Mouse (Mus musculus) stomach, embryonic 14.5 days (tissue): ENCODE measurements around the gene Stxbp2. TPM values are rescaled to one million over a fixed set of nuclear protein-coding genes. Genes with fewer than 3 reads are reported as not detected.

Source experiments
- ATAC-seq: fragments of 200-750 bp; cut with Nextera tagmentation; 2 replicates; pipeline ENCODE4 v1.8.0; 2017; ENCODE audit warnings: low read depth, moderate TSS enrichment; ENCODE audit not compliant: insufficient number of reproducible peaks, insufficient read depth, low FRiP score
- H3K27ac ChIP-seq: fragments of 300-500 bp; sonication (generic); 2 replicates; pipeline ENCODE4 v1.5.1; 2014; ENCODE audit warnings: mild to moderate bottlenecking, low read length, moderate library complexity, mixed read lengths
- H3K27me3 ChIP-seq: fragments of 300-500 bp; sonication (generic); 2 replicates; pipeline ENCODE4 v1.6.1; 2014; ENCODE audit warnings: low read length, control low read depth, mixed read lengths; ENCODE audit not compliant: control insufficient read depth, insufficient read depth
- H3K36me3 ChIP-seq: fragments of 300-500 bp; sonication (generic); 2 replicates; pipeline ENCODE4 v1.6.1; 2014; ENCODE audit warnings: mild to moderate bottlenecking, control low read depth, low read length, moderate library complexity, mixed read lengths; ENCODE audit not compliant: control insufficient read depth, insufficient read depth
- H3K4me1 ChIP-seq: fragments of 300-500 bp; sonication (generic); 2 replicates; pipeline ENCODE4 v1.6.1; 2014; ENCODE audit warnings: low read length, control low read depth, mixed read lengths; ENCODE audit not compliant: control insufficient read depth, insufficient read depth
- H3K4me2 ChIP-seq: fragments of 300-500 bp; sonication (generic); replicated peaks from 2 replicates; pipeline ENCODE4 v1.6.1; 2014; ENCODE audit warnings: low read depth, low read length, control low read depth
- H3K4me3 ChIP-seq: fragments of 300-500 bp; sonication (generic); 2 replicates; pipeline ENCODE4 v1.5.1; 2014; ENCODE audit warnings: low read depth, low read length, control low read depth
- H3K9ac ChIP-seq: fragments of 300-500 bp; sonication (generic); replicated peaks from 2 replicates; pipeline ENCODE4 v1.6.1; 2014; ENCODE audit warnings: low read depth, mild to moderate bottlenecking, control low read depth, low read length, moderate library complexity, mixed read lengths
- H3K9me3 ChIP-seq: fragments of 300-500 bp; sonication (generic); 2 replicates; pipeline ENCODE4 v1.6.1; 2016; ENCODE audit warnings: low read depth, low read length, control low read depth; ENCODE audit not compliant: control insufficient read depth
- WGBS: fragments of 180-500 bp; shearing (Covaris S2); extraction: QIAGEN DNeasy Blood & Tissue Kit; methylation state at CpG from one replicate; pipeline ENCODE4 v1.1.7; 2014; 5-methylcytosine and 5-hydroxymethylcytosine counted together
- polyA plus RNA-seq: library from polyadenylated mRNA; unstranded; fragments of >200 nt; fragmentation: Nextera tagmentation; extraction: Ambion mirVana; gene quantifications from 2 replicates; pipeline ENCODE4 v1.2.1, GENCODE M21; 2014

Gene Stxbp2
- polyA plus RNA-seq, 1 experiment from 2014 or later = 103 TPM

GRCm38 (mm10) chr8:3679236-3679635, 48.5 kb downstream of the Stxbp2 start:
- H3K27me3 ChIP-seq = no peaks in the 10 kb centered on the region
- H3K9me3 ChIP-seq = no peaks in the 10 kb centered on the region
- peaks cover 3% of the 10 kb centered on the region; the same call in 1 of the 2 replicates for H3K4me1 ChIP-seq
- no peak overlapping the region for H3K9ac ChIP-seq
- no peak for ATAC-seq
- no peak overlapping the region for H3K4me2 ChIP-seq
- H3K36me3 ChIP-seq = peaks cover 19% of the 10 kb centered on the region
- H3K4me3 ChIP-seq = no peak overlapping the region
- WGBS = 95% methylated on average over 23 of the region's 23 CpGs
- H3K27ac ChIP-seq = no peak overlapping the region

GRCm38 (mm10) chr8:3679656-3680055, 48.9 kb downstream of the Stxbp2 start:
- ATAC-seq = no peak
- Histone ChIP-seq H3K4me3 (no peak overlapping the region), H3K27ac (no peak overlapping the region), H3K27me3 (no peaks in the 10 kb centered on the region), H3K9me3 (no peaks in the 10 kb centered on the region), H3K4me1 (peaks cover 3% of the 10 kb centered on the region; the same call in 1 of the 2 replicates), H3K9ac (no peak overlapping the region), H3K36me3 (peaks cover 19% of the 10 kb centered on the region), H3K4me2 (no peak overlapping the region)
- WGBS = 86% methylated on average over 5 of the region's 5 CpGs

DNA sequence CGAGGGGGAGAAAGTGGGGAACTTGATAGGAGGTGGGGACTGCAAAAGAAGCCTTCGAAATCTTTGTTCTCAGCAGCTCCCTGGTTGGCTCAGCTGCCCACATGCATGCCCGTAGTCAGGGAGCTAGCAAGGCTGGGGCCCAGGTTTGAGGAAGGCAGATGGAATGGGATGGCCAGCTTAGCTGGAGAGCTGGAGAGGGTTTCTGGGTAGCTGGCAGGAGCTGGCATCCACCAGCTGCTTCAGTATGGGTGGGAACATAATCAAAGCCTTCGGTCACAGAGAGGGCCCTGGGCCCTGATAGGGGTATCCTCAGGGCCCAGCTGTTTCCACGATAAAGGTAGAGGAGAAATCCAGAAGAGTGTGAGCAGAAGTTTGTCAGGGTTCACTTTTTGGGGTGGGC, 51.7 kb downstream of the Stxbp2 start:
- WGBS = 88% methylated on average over 5 of the region's 5 CpGs
- Histone ChIP-seq H3K9ac (no peak overlapping the region), H3K4me2 (no peak overlapping the region), H3K9me3 (no peaks in the 10 kb centered on the region), H3K4me3 (no peak overlapping the region), H3K4me1 (peaks cover 2% of the 10 kb centered on the region; the same call in 1 of the 2 replicates), H3K36me3 (peaks cover 19% of the 10 kb centered on the region), H3K27ac (no peak overlapping the region), H3K27me3 (no peaks in the 10 kb centered on the region)
- ATAC-seq = no peak

- Histone ChIP-seq H3K9me3 (no peaks in the 10 kb centered on the region), H3K27me3 (no peaks in the 10 kb centered on the region), H3K36me3 (peaks cover 19% of the 10 kb centered on the region), H3K4me2 (no peak overlapping the region), H3K4me3 (no peak overlapping the region), H3K4me1 (no peaks in the 10 kb centered on the region), H3K9ac (no peak overlapping the region), H3K27ac (no peak overlapping the region)
- 70% methylated on average over 6 of the region's 6 CpGs for WGBS
- no peak for ATAC-seq
Measured at GRCm38 (mm10) chr8:3683408-3684176, 52.8 kb downstream of the Stxbp2 start.

DNA sequence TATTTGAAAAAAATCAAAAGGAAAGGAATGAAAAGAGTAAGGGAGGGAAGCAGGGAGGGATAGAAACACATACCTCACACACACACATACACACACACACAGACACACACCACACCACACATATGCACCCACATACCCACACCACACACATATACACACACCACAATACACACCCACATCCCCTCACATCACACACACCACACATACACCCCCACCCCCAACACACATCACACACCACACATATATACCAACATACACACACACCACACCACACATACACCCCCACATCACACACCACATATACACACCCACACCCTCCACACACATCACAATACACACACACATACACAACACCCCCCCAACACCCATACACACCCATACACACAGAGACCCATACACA, 53.8 kb downstream of the Stxbp2 start:
- H3K4me3 ChIP-seq = no peak overlapping the region
- H3K9me3 ChIP-seq = no peaks in the 10 kb centered on the region
- H3K4me2 ChIP-seq = no peak overlapping the region
- H3K36me3 ChIP-seq = peaks cover 11% of the 10 kb centered on the region; the same call in 1 of the 2 replicates
- H3K4me1 ChIP-seq = no peaks in the 10 kb centered on the region
- H3K9ac ChIP-seq = no peak overlapping the region
- no peak for ATAC-seq
- H3K27ac ChIP-seq = no peak overlapping the region
- H3K27me3 ChIP-seq = no peaks in the 10 kb centered on the region

- no peak overlapping the region for H3K4me2 ChIP-seq
- no peak overlapping the region for H3K9ac ChIP-seq
- H3K27ac ChIP-seq = no peak overlapping the region
- no peak overlapping the region for H3K4me3 ChIP-seq
- no peaks in the 10 kb centered on the region for H3K9me3 ChIP-seq
- WGBS = 68% methylated on average over 5 of the region's 5 CpGs
- H3K27me3 ChIP-seq = no peaks in the 10 kb centered on the region
- peaks cover 2% of the 10 kb centered on the region; the same call in 1 of the 2 replicates for H3K36me3 ChIP-seq
- no peak for ATAC-seq
- no peaks in the 10 kb centered on the region for H3K4me1 ChIP-seq
Measured at GRCm38 (mm10) chr8:3685422-3685821, 54.7 kb downstream of the Stxbp2 start.

DNA sequence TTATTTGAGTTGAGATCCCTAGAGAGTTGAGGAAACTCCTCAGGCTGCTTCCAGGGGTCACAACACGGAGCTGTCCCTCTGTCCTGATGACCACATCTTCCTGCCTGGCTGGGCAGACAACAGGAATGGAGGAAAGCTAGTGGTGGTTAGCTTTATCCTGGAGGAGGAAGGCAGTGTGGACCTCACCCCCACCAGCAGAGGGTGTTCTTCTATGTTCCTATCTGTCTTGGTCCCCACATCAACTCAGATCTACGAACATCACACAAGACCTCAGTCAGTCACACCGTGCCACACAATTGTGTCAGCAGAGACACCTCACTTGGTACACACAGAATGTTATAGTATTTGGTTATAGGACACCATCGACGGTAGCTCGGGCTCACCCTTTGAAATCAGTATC, 56.8 kb downstream of the Stxbp2 start:
- Histone ChIP-seq H3K9ac (no peak overlapping the region), H3K4me1 (no peaks in the 10 kb centered on the region), H3K27ac (no peak overlapping the region), H3K36me3 (no peaks in the 10 kb centered on the region), H3K4me3 (no peak overlapping the region), H3K27me3 (no peaks in the 10 kb centered on the region), H3K9me3 (no peaks in the 10 kb centered on the region), H3K4me2 (no peak overlapping the region)
- 74% methylated on average over 6 of the region's 6 CpGs for WGBS
- ATAC-seq = no peak

DNA sequence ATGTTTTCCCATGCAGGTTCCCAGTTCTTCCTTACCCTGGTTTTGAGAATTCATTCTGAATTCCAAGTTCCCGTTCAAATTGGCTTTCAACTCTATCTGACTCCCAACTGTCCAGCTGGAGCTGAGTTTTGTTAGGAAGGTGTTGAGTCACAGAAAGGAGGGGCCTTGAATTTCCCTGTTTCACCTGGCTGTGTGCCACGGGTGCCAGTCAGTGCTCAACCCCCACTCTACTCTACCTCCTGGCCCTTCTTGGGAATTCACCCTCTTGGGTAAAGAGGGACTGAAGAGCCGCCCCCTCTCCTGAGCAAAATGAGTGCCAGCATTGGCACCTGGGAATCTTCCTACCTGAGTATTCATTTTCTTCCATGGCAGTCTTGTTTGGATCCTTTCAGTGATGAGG, 60.0 kb downstream of the Stxbp2 start:
- no peak for ATAC-seq
- Histone ChIP-seq H3K36me3 (no peaks in the 10 kb centered on the region), H3K27ac (no peak overlapping the region), H3K4me2 (no peak overlapping the region), H3K4me3 (no peak overlapping the region), H3K4me1 (no peaks in the 10 kb centered on the region), H3K9me3 (no peaks in the 10 kb centered on the region), H3K27me3 (no peaks in the 10 kb centered on the region), H3K9ac (no peak overlapping the region)
- WGBS = 77% methylated on average over 3 of the region's 3 CpGs
